Mouse (Mus musculus) cerebellum, postnatal 36 days (tissue): Measurements from ENCODE around the gene Qrich1.

Experiments
- DNase-seq, 2 experiments: peaks; one replicate each; pipeline ENCODE4 v3.0.0; 2021 to 2022; ENCODE audit warnings: mixed read lengths in 2 of 2

The Qrich1 gene

GRCm38 (mm10) chr9:108565881-108566814 is 49.5 kb downstream of the Qrich1 start:
- no peak for DNase-seq

DNA sequence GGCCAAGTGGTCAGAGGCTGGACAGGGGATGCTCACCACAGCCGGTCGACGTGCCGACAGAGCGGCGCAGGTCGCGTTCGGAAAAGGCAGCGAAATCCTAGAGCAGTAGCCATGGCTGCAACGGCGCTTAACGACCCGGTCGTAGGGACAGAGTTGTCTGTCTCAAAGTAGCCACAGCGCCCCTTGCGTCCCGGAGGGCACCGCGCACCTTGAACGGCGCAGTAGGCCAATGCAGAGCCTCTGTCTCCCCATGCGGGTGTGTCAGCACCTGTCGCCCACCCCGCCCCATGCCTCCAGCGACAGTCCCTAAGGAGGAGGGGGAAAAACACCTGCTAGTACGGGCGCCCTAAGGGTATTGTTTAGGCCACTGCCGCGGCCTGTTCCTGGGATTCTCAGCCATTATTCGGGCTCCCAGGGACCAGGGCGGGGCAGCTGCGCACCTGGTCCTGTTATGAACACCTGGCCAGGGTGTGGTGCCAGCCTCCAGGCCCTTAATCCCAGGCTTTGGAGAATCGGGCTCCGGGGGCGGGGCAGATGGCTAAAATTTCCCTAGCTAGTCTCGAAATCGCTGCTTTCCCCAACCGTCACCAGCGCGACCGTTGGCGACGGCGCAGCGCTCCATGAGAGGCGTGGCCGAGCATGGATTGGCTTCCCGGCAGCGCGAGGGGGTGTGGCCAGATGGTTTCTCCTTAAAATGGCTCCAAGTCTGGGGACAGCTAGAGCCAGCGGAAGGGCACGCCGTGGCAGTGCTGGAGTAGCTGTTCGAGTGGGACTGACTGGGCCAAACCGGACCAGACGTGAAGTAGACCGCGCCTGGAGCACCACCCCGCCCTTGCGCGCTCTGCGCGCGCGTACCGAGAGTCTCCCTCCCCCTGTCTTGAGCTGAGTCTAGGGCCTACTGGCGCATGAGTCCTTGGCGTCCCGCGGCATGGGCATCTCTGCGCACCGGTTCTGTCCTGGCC is 50.5 kb downstream of the Qrich1 start, which contains the start of gene Ndufaf3:
Gene Ndufaf3 (minus strand): TSS at position 620 of the 962 bp plus-strand sequence.
- peak; percentile 98 to 99 for DNase-seq

DNA sequence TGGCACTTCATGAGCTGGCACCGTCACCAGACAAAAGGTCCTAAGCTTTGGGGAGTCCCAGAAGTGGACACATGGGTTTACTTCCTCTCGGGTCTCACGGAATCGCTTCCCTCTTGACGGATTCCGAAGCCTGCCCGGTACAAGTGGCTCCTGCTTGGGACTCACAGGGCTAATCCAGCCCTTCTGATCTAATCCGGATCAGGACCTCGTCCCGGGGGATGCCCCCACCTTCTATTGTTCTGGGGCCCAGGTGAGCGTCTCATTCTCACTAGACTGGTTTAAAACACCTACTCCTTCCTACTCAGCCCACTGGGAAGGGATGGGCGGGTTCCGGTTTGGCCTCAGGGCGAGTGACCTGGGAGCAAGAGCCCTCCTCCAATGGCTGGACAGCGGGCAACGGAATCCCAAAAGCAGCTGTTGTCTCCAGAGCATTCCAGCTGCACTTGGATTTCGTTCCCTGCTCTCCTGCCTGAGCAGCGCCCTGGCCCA is 51.4 kb downstream of the Qrich1 start:
- no peak for DNase-seq

DNA sequence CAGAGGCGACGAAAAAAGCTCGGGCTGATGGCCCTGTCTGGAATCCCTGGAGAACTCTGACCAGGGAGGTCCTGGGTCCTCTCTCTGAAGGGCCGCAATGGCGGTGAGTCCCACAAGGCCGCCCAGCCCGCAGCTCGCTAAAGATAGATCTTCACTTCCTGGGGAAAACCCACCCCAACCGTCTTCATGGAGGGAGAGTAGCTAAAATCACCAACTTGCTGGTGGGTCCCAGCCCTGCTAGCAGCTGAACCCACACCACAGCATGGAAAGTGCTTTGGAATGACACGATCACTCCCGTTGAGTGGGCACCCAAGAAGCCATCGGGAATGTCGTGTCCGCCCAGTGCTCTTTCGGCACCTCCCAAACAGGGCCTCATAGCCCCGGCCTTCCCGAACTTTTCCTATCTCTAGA is 51.9 kb downstream of the Qrich1 start:
- DNase-seq, result peak in 1 of 2 experiments; percentile 7

- DNase-seq, result peak; percentile 88 to 93
These were observed 53.0 kb downstream of the Qrich1 start, which contains the start of gene Dalrd3 for GRCm38 (mm10) chr9:108569381-108570206. TSS of gene Dalrd3 (plus strand) at chr9:108569886.

DNA sequence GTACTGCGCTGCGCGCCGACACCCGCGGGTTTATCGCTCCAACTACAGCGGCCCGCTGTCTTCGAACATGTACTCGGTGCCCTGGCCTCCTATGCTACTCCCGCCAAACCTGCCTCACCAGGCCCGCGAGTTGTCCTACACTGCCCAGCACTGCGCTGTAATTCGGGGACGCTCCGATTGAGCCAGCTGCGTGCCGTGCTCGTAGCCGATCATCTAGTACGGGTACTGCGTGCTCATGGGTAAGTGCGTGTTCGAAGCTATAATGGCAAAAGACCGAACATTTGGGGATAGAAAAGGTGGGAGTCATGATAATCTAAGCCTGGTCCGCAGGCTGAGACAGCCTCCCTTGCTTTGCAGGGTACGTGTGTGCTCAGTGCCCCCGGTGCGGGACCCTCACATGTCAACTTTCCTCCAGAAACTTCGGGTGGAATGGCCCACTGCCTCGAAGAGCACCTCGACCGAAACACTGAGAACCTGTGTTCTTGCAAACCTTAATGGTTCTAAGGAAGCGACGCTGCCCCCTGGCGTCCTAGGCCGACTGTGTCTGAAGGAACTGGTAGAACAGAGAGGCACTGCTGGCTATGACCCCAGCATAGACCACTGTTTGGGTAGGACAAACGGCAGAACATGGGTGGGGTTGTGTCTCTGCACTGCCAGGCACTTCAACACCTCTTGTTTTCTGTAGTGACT is 53.7 kb downstream of the Qrich1 start:
- DNase-seq, result peak; percentile 66 to 76

GRCm38 (mm10) chr9:108571401-108571973 is 54.9 kb downstream of the Qrich1 start:
- no peak for DNase-seq

DNA sequence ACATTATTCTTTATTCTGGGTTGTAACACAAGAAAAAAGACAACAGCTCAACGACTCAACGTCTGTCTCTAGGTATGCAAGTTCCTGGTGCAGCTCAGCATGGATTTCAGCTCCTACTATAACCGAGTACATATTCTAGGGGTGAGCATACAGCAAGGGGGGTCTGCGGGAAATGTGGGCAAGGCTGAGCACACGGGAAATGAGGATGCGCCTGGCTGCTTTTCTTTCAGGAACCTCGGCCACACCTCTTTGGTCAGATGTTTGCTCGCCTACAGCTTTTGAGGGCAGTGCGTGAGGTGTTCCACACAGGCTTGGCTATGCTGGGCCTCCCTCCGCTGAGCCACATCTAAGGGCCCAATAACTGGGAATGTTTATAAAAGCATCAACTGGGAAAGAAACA is 55.7 kb downstream of the Qrich1 start:
- no peak for DNase-seq

GRCm38 (mm10) chr9:108573774-108574690 is 57.4 kb downstream of the Qrich1 start:
- peak; percentile 52 to 71 for DNase-seq

GRCm38 (mm10) chr9:108574921-108575320 is 58.3 kb downstream of the Qrich1 start:
- DNase-seq, result no peak

DNA sequence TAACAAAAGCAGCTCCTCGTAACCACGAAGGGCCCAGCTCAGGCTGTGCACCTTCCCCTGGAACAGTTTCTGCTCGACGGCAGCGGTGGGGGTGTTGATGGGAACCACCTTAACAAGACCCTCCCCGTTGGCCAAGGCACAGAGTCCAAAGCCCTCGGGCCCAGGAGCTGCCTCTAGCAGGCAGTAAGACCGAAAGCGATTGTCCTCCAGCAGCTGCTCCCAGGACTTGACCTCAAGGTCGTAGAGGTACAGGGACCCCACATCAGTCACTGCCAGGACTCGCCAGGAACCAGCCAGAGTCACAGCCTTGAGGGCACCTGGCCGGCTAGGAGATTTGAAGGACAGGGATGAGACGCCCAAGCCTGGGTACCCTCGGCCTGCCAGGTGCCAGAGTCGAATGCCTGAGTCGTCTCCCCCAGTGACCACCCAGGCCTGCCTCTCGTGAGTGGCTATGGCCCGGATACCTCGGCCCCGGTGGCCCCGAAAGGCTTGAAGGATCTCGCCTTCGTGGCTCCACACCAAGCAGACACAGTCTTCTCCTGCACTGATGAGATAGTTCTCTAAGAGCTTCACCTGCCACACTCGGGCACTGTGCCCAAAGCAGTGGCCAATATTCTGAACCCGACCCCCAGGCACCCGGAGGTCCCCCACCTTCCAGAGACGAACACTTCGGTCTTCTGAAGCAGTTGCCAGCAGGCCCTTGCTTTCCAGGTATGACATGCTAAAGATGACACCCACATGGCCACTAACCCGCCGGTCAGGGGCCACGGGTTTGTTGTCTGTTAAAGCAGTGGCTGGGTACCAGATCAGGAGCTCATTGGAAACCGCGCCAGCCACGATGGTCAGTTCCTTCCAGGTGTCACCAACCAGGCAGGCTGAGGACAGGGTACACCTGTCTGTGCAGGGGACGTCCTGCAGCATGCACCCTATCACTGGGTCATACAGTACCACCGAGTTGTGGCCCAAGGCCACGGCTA is 59.0 kb downstream of the Qrich1 start:
- DNase-seq, result no peak

GRCm38 (mm10) chr9:108577025-108577424 is 60.4 kb downstream of the Qrich1 start:
- no peak for DNase-seq

DNA sequence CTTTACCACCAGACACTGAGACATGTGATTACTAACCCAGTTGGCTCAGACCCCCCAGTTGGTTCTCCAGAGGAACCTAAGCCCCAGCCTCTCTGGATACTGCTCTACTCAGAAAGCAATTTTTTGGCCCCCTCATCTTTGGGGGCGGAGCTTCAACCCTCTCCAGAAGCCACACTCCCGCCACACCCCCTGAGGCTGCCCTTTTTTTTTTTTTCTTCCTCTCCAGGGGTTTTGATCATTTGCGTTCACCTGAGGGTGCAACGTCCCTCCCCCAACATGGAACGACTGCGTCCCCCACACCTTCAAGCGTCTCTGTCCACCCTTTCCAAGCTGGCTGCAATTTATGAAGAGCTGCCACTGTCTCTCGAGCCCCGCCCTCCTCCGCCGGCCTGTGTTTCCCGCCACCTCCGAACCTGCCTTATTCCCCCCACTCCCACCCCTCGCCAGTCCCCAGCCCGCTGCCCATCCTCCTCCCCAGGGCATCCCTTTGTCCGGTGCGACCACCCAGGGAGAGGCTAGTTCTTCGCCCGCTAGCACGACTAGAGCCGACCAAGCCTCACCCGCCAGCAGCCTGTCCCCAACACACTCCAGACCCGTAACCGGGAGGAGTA is 61.4 kb downstream of the Qrich1 start:
- DNase-seq, result peak; percentile 40 to 53

DNA sequence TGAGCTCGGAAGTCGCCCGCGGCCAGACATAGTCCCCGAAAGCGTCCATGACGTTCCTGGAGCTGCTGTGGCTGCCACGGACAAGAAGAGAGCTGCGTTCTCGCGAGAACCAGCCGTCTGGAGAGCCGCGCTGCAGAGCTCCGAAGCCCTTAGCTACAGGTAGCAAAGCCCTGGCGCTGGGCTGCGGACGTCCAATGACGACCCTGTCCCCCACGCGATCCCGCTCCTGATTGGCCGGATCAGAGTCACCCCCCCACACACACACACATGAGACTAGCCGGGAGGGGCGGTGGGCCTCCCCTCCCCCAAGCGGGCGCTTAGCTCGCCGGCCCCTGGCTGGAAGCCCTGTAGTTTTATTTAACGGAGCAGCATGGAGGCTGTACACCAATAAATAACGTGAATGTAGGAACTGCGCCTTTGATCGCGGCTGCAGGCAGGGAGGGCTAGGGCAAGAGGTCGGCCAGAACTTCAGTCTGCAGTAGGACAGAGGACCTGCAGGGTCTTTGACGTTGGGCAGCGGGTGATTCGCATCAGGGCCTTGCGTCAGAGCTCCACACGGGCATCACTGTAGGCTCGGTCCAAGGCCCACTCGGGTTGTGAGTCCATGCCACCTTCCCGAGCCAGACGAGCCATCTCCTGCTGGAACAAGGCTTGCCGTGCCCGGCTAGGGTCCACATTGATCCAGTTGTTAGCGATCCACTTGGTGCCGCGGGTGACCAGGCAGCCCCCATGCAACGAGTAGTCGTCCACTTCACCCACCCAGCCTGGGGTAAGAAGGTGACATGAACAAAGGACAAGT is 62.1 kb downstream of the Qrich1 start, which contains the start of gene Wdr6:
Gene Wdr6 (minus strand): TSS at position 195 of the 799 bp plus-strand sequence.
- peak; percentile 86 to 93 for DNase-seq

DNA sequence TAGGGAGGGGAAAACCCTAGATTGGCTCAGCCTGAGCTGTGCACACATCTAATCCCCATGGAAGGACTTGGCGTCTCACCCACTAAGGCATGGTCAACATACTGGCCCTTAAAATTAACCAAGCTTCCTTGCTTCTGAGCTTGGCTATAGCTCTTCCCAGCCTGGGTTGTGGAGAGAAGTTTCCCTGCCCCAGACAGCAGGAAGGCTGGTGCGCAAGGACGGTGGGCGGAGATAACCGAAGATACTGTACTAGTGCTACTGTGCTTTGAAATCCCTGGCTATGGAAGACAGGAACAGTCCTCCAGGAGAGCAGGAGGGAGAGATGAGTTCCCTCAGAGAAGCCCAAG is 62.7 kb downstream of the Qrich1 start:
- DNase-seq, result no peak

GRCm38 (mm10) chr9:108587571-108588180 is 71.1 kb downstream of the Qrich1 start:
- DNase-seq, result peak; percentile 45 to 57

DNA sequence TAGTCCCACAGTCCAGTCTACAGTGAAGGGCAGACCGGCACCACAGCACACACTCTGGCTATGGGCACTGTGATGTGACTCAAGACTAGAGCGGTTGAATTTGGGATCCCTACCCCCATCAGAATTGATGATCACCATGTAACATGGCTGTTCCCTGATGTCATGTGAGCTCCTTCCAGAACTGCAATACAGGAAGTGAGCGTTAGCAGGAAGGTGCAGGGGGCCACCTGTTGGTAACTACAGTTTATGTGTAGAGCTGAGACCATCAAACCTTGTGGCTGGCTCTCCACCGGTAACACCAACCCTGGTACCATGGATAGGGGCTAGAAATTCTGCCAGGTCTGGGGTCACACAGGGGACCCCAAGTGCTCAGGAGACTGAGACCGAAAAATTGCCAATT is 72.6 kb downstream of the Qrich1 start:
- DNase-seq, result no peak
